Mouse (Mus musculus) splenic B cell, adult 2 months (primary cell): ENCODE results near the gene Metrn.
A peak's percentile ranks its signal among the peaks of the same experiment; 100 is the strongest.

Experiments used
- DNase-seq: peaks from one replicate; pipeline ENCODE4 v3.0.0-alpha.2; 2011; ENCODE audit warnings: low read depth, low spot score
- H3K27me3 ChIP-seq: 2 replicates; pipeline ENCODE4 v1.6.1; 2012; ENCODE audit warnings: mild to moderate bottlenecking, low read length, moderate library complexity, mixed read lengths; ENCODE audit not compliant: control insufficient read depth, poor library complexity, insufficient read depth, severe bottlenecking
- H3K36me3 ChIP-seq: 2 replicates; pipeline ENCODE4 v1.6.1; 2012; ENCODE audit warnings: mild to moderate bottlenecking, low read length, moderate library complexity, mixed read lengths; ENCODE audit not compliant: control insufficient read depth, poor library complexity, insufficient read depth, severe bottlenecking

Gene Metrn

GRCm38 (mm10) chr17:25802825-25803517, 6.0 kb upstream of the Metrn start:
- no peak for DNase-seq
- Histone ChIP-seq H3K36me3 (no peaks in the 10 kb centered on the region), H3K27me3 (no peaks in the 10 kb centered on the region)

- Histone ChIP-seq H3K36me3 (no peaks in the 10 kb centered on the region), H3K27me3 (no peaks in the 10 kb centered on the region)
- peak; percentile 89 for DNase-seq
Measured at GRCm38 (mm10) chr17:25801029-25801428, 4.1 kb upstream of the Metrn start.

GRCm38 (mm10) chr17:25796211-25796771, 645 bp downstream of the Metrn start:
- H3K36me3 ChIP-seq = no peaks in the 10 kb centered on the region
- no peaks in the 10 kb centered on the region for H3K27me3 ChIP-seq
- no peak for DNase-seq

GRCm38 (mm10) chr17:25795609-25796092, 1.3 kb downstream of the Metrn start, which contains the start of gene AC134908.4:
Gene AC134908.4, minus strand, starts transcription at chr17:25795659.
- H3K36me3 ChIP-seq = no peaks in the 10 kb centered on the region
- no peaks in the 10 kb centered on the region for H3K27me3 ChIP-seq
- no peak for DNase-seq

GRCm38 (mm10) chr17:25794998-25795397, 1.9 kb downstream of the Metrn start:
- no peak for DNase-seq
- Histone ChIP-seq H3K36me3 (no peaks in the 10 kb centered on the region), H3K27me3 (no peaks in the 10 kb centered on the region)

- Histone ChIP-seq H3K36me3 (peaks cover 3% of the 10 kb centered on the region; the same call in 1 of the 2 replicates), H3K27me3 (no peaks in the 10 kb centered on the region)
- DNase-seq = no peak
Measured at GRCm38 (mm10) chr17:25794197-25794596, 2.7 kb downstream of the Metrn start.

GRCm38 (mm10) chr17:25792615-25793014, 4.3 kb downstream of the Metrn start, which contains the start of gene Fam173a:
Gene Fam173a, minus strand, starts transcription at chr17:25792901.
- peak; percentile 68 for DNase-seq
- Histone ChIP-seq H3K27me3 (no peaks in the 10 kb centered on the region), H3K36me3 (peaks cover 3% of the 10 kb centered on the region; the same call in 1 of the 2 replicates)

- DNase-seq = peak; percentile 86
- H3K36me3 ChIP-seq = peaks cover 3% of the 10 kb centered on the region; the same call in 1 of the 2 replicates
- no peaks in the 10 kb centered on the region for H3K27me3 ChIP-seq
Measured at GRCm38 (mm10) chr17:25791843-25792527, 5.0 kb downstream of the Metrn start.

- no peak for DNase-seq
- H3K36me3 ChIP-seq = peaks cover 3% of the 10 kb centered on the region; the same call in 1 of the 2 replicates
Measured at GRCm38 (mm10) chr17:25791320-25791842, 5.6 kb downstream of the Metrn start.

GRCm38 (mm10) chr17:25786781-25787504, 10.0 kb downstream of the Metrn start:
- DNase-seq = no peak
- H3K27me3 ChIP-seq = no peaks in the 10 kb centered on the region
- peaks cover 4% of the 10 kb centered on the region for H3K36me3 ChIP-seq

More at GRCm38 (mm10) chr17:25791320-25791842, 5.6 kb downstream of the Metrn start:
- no peaks in the 10 kb centered on the region for H3K27me3 ChIP-seq

- DNase-seq = no peak
- no peaks in the 10 kb centered on the region for H3K27me3 ChIP-seq
Measured at GRCm38 (mm10) chr17:25786280-25786679, 10.7 kb downstream of the Metrn start, which contains the start of gene Ccdc78. Gene Ccdc78, plus strand, starts transcription at chr17:25786580.

GRCm38 (mm10) chr17:25785281-25785745, 11.6 kb downstream of the Metrn start, which contains the start of gene Haghl:
Gene Haghl, minus strand, starts transcription at chr17:25785673.
- Histone ChIP-seq H3K36me3 (peaks cover 9% of the 10 kb centered on the region), H3K27me3 (no peaks in the 10 kb centered on the region)
- peak; percentile 98 for DNase-seq

More at GRCm38 (mm10) chr17:25786280-25786679, 10.7 kb downstream of the Metrn start, which contains the start of gene Ccdc78:
- H3K36me3 ChIP-seq = peaks cover 4% of the 10 kb centered on the region

GRCm38 (mm10) chr17:25783861-25784574, 12.9 kb downstream of the Metrn start:
- peaks cover 10% of the 10 kb centered on the region for H3K36me3 ChIP-seq
- no peaks in the 10 kb centered on the region for H3K27me3 ChIP-seq
- DNase-seq = no peak
